Mouse (Mus musculus) heart, embryonic 13.5 days (tissue): ENCODE measurements around the gene Gm12117. TPM values are rescaled to one million over a fixed set of nuclear protein-coding genes. Genes with fewer than 3 reads are reported as not detected.

Experiments used
- ATAC-seq: fragments of 200-750 bp; cut with Nextera tagmentation; 2 replicates; pipeline ENCODE4 v1.8.0; 2017; ENCODE audit warnings: moderate TSS enrichment; ENCODE audit not compliant: insufficient number of reproducible peaks, low FRiP score, low TSS enrichment; ENCODE audit errors: extremely low read depth
- H3K27ac ChIP-seq: fragments of 300-500 bp; sonication (generic); replicated peaks from 2 replicates; pipeline ENCODE4 v1.5.1; 2015; ENCODE audit warnings: moderate library complexity, mild to moderate bottlenecking, inconsistent platforms
- H3K27me3 ChIP-seq: fragments of 300-500 bp; sonication (generic); replicated peaks from 2 replicates; pipeline ENCODE4 v1.6.1; 2015; ENCODE audit warnings: mild to moderate bottlenecking, inconsistent platforms
- H3K36me3 ChIP-seq: fragments of 300-500 bp; sonication (generic); 2 replicates; pipeline ENCODE4 v1.6.1; 2015; ENCODE audit warnings: mild to moderate bottlenecking, inconsistent platforms
- H3K4me1 ChIP-seq: fragments of 300-500 bp; sonication (generic); 2 replicates; pipeline ENCODE4 v1.6.1; 2015; ENCODE audit warnings: inconsistent platforms
- H3K4me2 ChIP-seq: fragments of 300-500 bp; sonication (generic); 2 replicates; pipeline ENCODE4 v1.6.1; 2015; ENCODE audit warnings: inconsistent platforms, mild to moderate bottlenecking, moderate library complexity
- H3K4me3 ChIP-seq: fragments of 300-500 bp; sonication (generic); 2 replicates; pipeline ENCODE4 v1.5.1; 2015; ENCODE audit warnings: moderate library complexity, mild to moderate bottlenecking, inconsistent platforms
- H3K9ac ChIP-seq: fragments of 300-500 bp; sonication (generic); 2 replicates; pipeline ENCODE4 v1.6.1; 2015; ENCODE audit warnings: inconsistent platforms, mild to moderate bottlenecking, moderate library complexity
- H3K9me3 ChIP-seq: fragments of 300-500 bp; sonication (generic); 2 replicates; pipeline ENCODE4 v1.6.1; 2016; ENCODE audit warnings: inconsistent platforms
- WGBS: fragments of 180-500 bp; shearing (Covaris S2); methylation state at CpG from one replicate; pipeline ENCODE4 v1.1.7; 2015; ENCODE audit warnings: mixed read lengths; 5-methylcytosine and 5-hydroxymethylcytosine counted together
- polyA plus RNA-seq: library from polyadenylated mRNA; unstranded; fragments of >200 nt; fragmentation: Nextera tagmentation; extraction: Ambion mirVana; gene quantifications from 2 replicates; pipeline ENCODE4 v1.2.1, GENCODE M21; 2015

Gene Gm12117
- polyA plus RNA-seq = not detected in 2 replicates

- Histone ChIP-seq H3K4me3 (no peak within 1 kb of the TSS), H3K27me3 (no peaks in the 10 kb centered on the region), H3K36me3 (no peaks in the 10 kb centered on the region), H3K4me1 (no peaks in the 10 kb centered on the region), H3K27ac (no peak within 1 kb of the TSS), H3K9me3 (no peaks in the 10 kb centered on the region), H3K4me2 (no peak within 1 kb of the TSS), H3K9ac (no peak within 1 kb of the TSS)
- ATAC-seq = no peak
- 90% methylated on average over 3 of the region's 3 CpGs for WGBS
These were observed at the start of gene Gm12117 for GRCm38 (mm10) chr11:33276637-33277036. Gene Gm12117 (minus strand): TSS chr11:33276737.

- H3K4me3 ChIP-seq = no peak overlapping the region
- no peak overlapping the region for H3K9ac ChIP-seq
- WGBS = 75% methylated on average over 7 of the region's 7 CpGs
- H3K27ac ChIP-seq = no peak overlapping the region
- H3K9me3 ChIP-seq = no peaks in the 10 kb centered on the region
- no peaks in the 10 kb centered on the region for H3K27me3 ChIP-seq
- H3K36me3 ChIP-seq = no peaks in the 10 kb centered on the region
- no peaks in the 10 kb centered on the region for H3K4me1 ChIP-seq
- no peak overlapping the region for H3K4me2 ChIP-seq
- no peak for ATAC-seq
These were observed 42.6 kb upstream of the Gm12117 start for GRCm38 (mm10) chr11:33319006-33319611.

GRCm38 (mm10) chr11:33309566-33309965, 33.0 kb upstream of the Gm12117 start:
- no peaks in the 10 kb centered on the region for H3K36me3 ChIP-seq
- WGBS = 73% methylated on average over 4 of the region's 4 CpGs
- no peaks in the 10 kb centered on the region for H3K27me3 ChIP-seq
- no peak overlapping the region for H3K9ac ChIP-seq
- no peak for ATAC-seq
- H3K9me3 ChIP-seq = no peaks in the 10 kb centered on the region
- H3K27ac ChIP-seq = no peak overlapping the region
- H3K4me3 ChIP-seq = no peak overlapping the region
- H3K4me2 ChIP-seq = no peak overlapping the region
- no peaks in the 10 kb centered on the region for H3K4me1 ChIP-seq

- no peaks in the 10 kb centered on the region for H3K9me3 ChIP-seq
- H3K27ac ChIP-seq = no peak overlapping the region
- no peak overlapping the region for H3K4me2 ChIP-seq
- no peak for ATAC-seq
- H3K4me1 ChIP-seq = no peaks in the 10 kb centered on the region
- H3K9ac ChIP-seq = no peak overlapping the region
- H3K36me3 ChIP-seq = no peaks in the 10 kb centered on the region
- H3K4me3 ChIP-seq = no peak overlapping the region
- WGBS = 67% methylated on average over 8 of the region's 8 CpGs
- no peaks in the 10 kb centered on the region for H3K27me3 ChIP-seq
These were observed 24.3 kb upstream of the Gm12117 start for GRCm38 (mm10) chr11:33300859-33301258.

GRCm38 (mm10) chr11:33299371-33299770, 22.8 kb upstream of the Gm12117 start:
- H3K4me3 ChIP-seq = no peak overlapping the region
- no peak overlapping the region for H3K27ac ChIP-seq
- 77% methylated on average over 11 of the region's 11 CpGs for WGBS
- H3K36me3 ChIP-seq = no peaks in the 10 kb centered on the region
- H3K4me1 ChIP-seq = no peaks in the 10 kb centered on the region
- H3K9me3 ChIP-seq = no peaks in the 10 kb centered on the region
- ATAC-seq = no peak
- H3K27me3 ChIP-seq = no peaks in the 10 kb centered on the region
- H3K9ac ChIP-seq = no peak overlapping the region
- no peak overlapping the region for H3K4me2 ChIP-seq

GRCm38 (mm10) chr11:33297121-33297520, 20.6 kb upstream of the Gm12117 start:
- Histone ChIP-seq H3K4me1 (no peaks in the 10 kb centered on the region), H3K9ac (no peak overlapping the region), H3K36me3 (no peaks in the 10 kb centered on the region), H3K4me3 (no peak overlapping the region), H3K4me2 (no peak overlapping the region), H3K27me3 (no peaks in the 10 kb centered on the region), H3K27ac (no peak overlapping the region), H3K9me3 (no peaks in the 10 kb centered on the region)
- no peak for ATAC-seq
- 77% methylated on average over 8 of the region's 8 CpGs for WGBS

- Histone ChIP-seq H3K27me3 (no peaks in the 10 kb centered on the region), H3K27ac (no peak overlapping the region)
- ATAC-seq = no peak
These were observed 18.9 kb upstream of the Gm12117 start for GRCm38 (mm10) chr11:33295422-33295821.

GRCm38 (mm10) chr11:33294063-33294462, 17.5 kb upstream of the Gm12117 start:
- 73% methylated on average over 6 of the region's 6 CpGs for WGBS
- H3K36me3 ChIP-seq = no peaks in the 10 kb centered on the region
- ATAC-seq = no peak
- H3K4me2 ChIP-seq = no peak overlapping the region
- H3K4me3 ChIP-seq = no peak overlapping the region
- no peaks in the 10 kb centered on the region for H3K27me3 ChIP-seq
- no peaks in the 10 kb centered on the region for H3K9me3 ChIP-seq
- H3K9ac ChIP-seq = no peak overlapping the region
- H3K27ac ChIP-seq = no peak overlapping the region
- no peaks in the 10 kb centered on the region for H3K4me1 ChIP-seq

More at GRCm38 (mm10) chr11:33295422-33295821, 18.9 kb upstream of the Gm12117 start:
- Histone ChIP-seq H3K36me3 (no peaks in the 10 kb centered on the region), H3K4me3 (no peak overlapping the region), H3K9me3 (no peaks in the 10 kb centered on the region), H3K9ac (no peak overlapping the region), H3K4me2 (no peak overlapping the region), H3K4me1 (no peaks in the 10 kb centered on the region)
- 55% methylated on average over 3 of the region's 3 CpGs for WGBS

DNA sequence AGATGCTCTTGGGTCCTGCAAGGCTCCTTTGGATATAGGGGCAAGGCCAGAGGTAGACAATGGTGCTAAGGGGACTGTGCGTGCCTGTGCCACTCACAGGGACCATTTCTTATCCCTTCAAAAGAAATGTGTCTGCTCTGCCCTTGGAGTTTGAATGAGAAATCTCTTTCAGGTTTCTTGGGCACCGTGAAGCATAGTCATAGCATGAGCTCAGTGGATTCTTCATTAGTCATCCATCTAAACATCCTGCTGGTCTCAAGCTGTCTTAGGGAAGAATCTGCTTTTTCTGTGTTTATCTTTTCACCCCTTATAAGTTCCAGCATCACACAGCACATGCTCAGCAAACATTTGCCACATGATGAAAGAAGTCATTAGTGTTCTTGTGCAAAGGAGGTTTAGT, 2.0 kb upstream of the Gm12117 start:
- H3K4me3 ChIP-seq = no peak overlapping the region
- ATAC-seq = no peak
- no peaks in the 10 kb centered on the region for H3K36me3 ChIP-seq
- no peak overlapping the region for H3K27ac ChIP-seq
- no peaks in the 10 kb centered on the region for H3K27me3 ChIP-seq
- H3K4me1 ChIP-seq = no peaks in the 10 kb centered on the region
- H3K9me3 ChIP-seq = no peaks in the 10 kb centered on the region
- no peak overlapping the region for H3K9ac ChIP-seq
- WGBS = 80% methylated on average over 2 of the region's 2 CpGs
- H3K4me2 ChIP-seq = no peak overlapping the region

DNA sequence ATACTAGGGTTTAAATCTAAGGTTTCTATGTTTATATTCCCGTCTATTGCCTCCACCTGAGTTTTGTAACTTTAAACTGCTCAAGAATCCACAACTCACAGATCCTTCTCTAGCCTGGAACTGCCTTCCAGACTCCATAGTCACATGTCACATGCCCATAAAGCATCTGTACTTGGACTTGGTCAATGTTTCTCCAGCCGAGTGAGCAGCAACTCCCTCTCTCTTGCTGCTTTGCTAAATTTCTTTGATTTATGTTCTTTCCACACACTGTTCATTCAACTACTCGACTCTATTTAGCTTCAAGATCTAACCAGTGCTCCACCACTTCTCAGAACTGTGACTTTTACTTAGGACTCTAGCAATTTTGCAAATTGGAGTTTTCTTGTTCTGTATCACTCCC, 1.7 kb downstream of the Gm12117 start:
- no peak for ATAC-seq
- Histone ChIP-seq H3K4me1 (no peaks in the 10 kb centered on the region), H3K27ac (no peak overlapping the region), H3K9me3 (no peaks in the 10 kb centered on the region), H3K9ac (no peak overlapping the region), H3K4me3 (no peak overlapping the region), H3K4me2 (no peak overlapping the region), H3K36me3 (no peaks in the 10 kb centered on the region), H3K27me3 (no peaks in the 10 kb centered on the region)
- 63% methylated on average over 3 of the region's 3 CpGs for WGBS

DNA sequence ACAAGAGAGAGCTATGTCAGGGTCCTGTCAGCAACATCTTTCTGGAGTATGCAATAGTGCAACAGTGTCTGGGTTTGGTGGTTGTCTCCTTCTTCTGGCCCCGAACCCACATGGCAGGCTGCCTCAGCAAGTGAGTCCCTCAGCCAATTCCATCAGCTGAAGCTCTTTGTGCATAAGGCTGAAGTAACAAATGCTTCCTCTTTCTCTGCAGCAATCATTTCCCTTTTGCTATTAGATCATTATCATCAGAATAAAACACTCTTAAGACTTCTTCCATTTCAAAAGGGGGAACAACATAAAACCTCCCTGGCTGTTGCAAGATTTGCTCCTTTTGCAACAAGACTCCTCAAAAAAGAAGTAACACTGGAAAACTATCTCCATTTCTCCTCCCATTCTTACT, 2.2 kb downstream of the Gm12117 start:
- Histone ChIP-seq H3K36me3 (no peaks in the 10 kb centered on the region), H3K9ac (no peak overlapping the region), H3K27ac (no peak overlapping the region), H3K9me3 (no peaks in the 10 kb centered on the region), H3K4me3 (no peak overlapping the region), H3K4me2 (no peak overlapping the region), H3K27me3 (no peaks in the 10 kb centered on the region), H3K4me1 (no peaks in the 10 kb centered on the region)
- 85% methylated on average over 1 of the region's 1 CpGs for WGBS
- no peak for ATAC-seq

- 79% methylated on average over 3 of the region's 3 CpGs for WGBS
These were observed 36.2 kb downstream of the Gm12117 start for GRCm38 (mm10) chr11:33240295-33240694.

More at GRCm38 (mm10) chr11:33240295-33240694, 36.2 kb downstream of the Gm12117 start:
- no peak for ATAC-seq
- Histone ChIP-seq H3K4me2 (no peak overlapping the region), H3K4me3 (no peak overlapping the region), H3K36me3 (no peaks in the 10 kb centered on the region), H3K27me3 (no peaks in the 10 kb centered on the region), H3K27ac (no peak overlapping the region), H3K9me3 (no peaks in the 10 kb centered on the region), H3K4me1 (no peaks in the 10 kb centered on the region), H3K9ac (no peak overlapping the region)
